Mouse (Mus musculus): ENCODE results near the gene Eipr1. TPM values are rescaled to one million over a fixed set of nuclear protein-coding genes. Genes with fewer than 3 reads are reported as not detected.

Gene Eipr1
- polyA plus RNA-seq, 1 experiment from 2014 or later = 21.6 TPM

DNA sequence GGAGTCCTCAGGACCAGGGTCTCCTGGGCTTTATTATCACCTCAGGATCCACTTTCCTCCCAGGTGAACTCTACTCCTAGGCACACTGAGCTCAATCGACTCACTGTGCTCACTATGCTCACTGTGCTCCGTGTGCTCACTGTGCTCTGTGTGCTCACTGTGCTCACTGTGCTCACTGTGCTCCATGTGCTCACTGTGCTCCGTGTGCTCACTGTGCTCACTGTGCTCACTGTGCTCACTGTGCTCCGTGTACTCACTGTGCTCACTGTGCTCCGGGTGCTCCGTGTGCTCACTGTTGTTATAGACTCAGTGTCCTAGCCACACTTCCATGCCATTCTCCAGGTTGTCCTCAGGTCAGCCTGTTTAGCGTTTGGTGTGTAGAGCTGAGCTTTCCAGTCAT lies 18.4 kb downstream of the Eipr1 start:
- Histone ChIP-seq H3K9me3 (ENCODE audit: low read length) (no peaks in the 10 kb centered on the region), H3K27me3 (replicated peaks; ENCODE audit: insufficient read depth, low read length) (no peaks in the 10 kb centered on the region), H3K36me3 (ENCODE audit: insufficient read depth, low read length) (no peaks in the 10 kb centered on the region), H3K4me3 (ENCODE audit: low read depth, low read length) (no peak overlapping the region), H3K4me2 (replicated peaks; ENCODE audit: low read depth, low read length) (no peak overlapping the region), H3K4me1 (ENCODE audit: insufficient read depth, low read depth, low read length) (no peaks in the 10 kb centered on the region), H3K9ac (replicated peaks; ENCODE audit: low read depth) (no peak overlapping the region), H3K27ac (ENCODE audit: low read length) (no peak overlapping the region)
- TF ChIP-seq EP300 (IDR thresholded peaks at IDR 0.05) (no peak), CTCF (IDR thresholded peaks at IDR 0.05) (no peak)
- DNase-seq (ENCODE audit: low spot score) = no peak
- no peak for ATAC-seq
- 92% methylated on average over 7 of the region's 7 CpGs for WGBS

DNA sequence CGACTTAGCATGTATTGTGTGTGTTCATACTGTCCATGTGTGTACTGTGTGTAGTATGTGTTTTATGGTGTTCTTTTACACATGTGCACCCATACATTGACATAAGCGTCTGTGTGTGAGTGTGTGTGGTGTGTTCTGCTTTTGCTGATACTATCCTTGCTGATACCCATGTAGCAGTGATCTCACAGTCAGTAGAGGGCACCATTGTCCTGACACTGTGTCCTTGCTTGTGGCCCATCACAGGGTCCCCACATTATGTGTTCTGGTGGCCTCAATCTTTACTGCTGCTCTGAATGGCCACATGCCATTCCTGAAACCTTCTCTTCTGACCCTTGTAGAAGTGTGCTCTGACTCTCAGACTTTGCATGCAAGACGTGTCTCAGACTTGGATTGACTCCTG lies 22.2 kb downstream of the Eipr1 start:
- 78% methylated on average over 3 of the region's 3 CpGs for WGBS
- Histone ChIP-seq H3K27me3 (replicated peaks; ENCODE audit: insufficient read depth, low read length) (no peaks in the 10 kb centered on the region), H3K9me3 (ENCODE audit: low read length) (no peaks in the 10 kb centered on the region), H3K36me3 (ENCODE audit: insufficient read depth, low read length) (no peaks in the 10 kb centered on the region), H3K9ac (replicated peaks; ENCODE audit: low read depth) (no peak overlapping the region), H3K4me2 (replicated peaks; ENCODE audit: low read depth, low read length) (no peak overlapping the region), H3K27ac (ENCODE audit: low read length) (no peak overlapping the region), H3K4me1 (ENCODE audit: insufficient read depth, low read depth, low read length) (no peaks in the 10 kb centered on the region), H3K4me3 (ENCODE audit: low read depth, low read length) (no peak overlapping the region)
- ATAC-seq (no peak), DNase-seq (ENCODE audit: low spot score) (no peak)
- TF ChIP-seq CTCF (IDR thresholded peaks at IDR 0.05) (peak; percentile 52), EP300 (IDR thresholded peaks at IDR 0.05) (no peak)

DNA sequence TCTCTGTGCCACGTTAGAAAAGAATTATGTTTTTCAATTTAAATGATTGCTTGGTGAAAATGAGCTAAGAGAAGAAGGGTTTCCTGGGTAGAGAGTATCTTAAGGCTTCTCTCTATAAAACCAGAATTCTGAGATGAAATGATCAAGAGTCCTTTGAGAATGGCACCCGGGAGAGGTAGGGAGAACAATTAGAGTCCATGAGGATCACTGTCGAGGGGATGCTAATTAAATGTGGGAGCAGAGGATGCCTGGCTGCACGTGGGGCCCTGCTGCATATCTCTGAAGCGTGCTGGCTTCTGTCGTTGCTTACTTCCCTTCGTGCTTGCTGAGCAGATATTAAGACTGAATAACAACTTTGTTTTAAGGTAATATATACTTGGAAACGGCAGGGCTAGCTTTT lies 23.5 kb downstream of the Eipr1 start:
- Histone ChIP-seq H3K4me1 (ENCODE audit: insufficient read depth, low read depth, low read length) (no peaks in the 10 kb centered on the region), H3K27me3 (replicated peaks; ENCODE audit: insufficient read depth, low read length) (no peaks in the 10 kb centered on the region), H3K27ac (ENCODE audit: low read length) (no peak overlapping the region), H3K9ac (replicated peaks; ENCODE audit: low read depth) (no peak overlapping the region), H3K4me3 (ENCODE audit: low read depth, low read length) (no peak overlapping the region), H3K4me2 (replicated peaks; ENCODE audit: low read depth, low read length) (no peak overlapping the region), H3K36me3 (ENCODE audit: insufficient read depth, low read length) (no peaks in the 10 kb centered on the region), H3K9me3 (ENCODE audit: low read length) (no peaks in the 10 kb centered on the region)
- TF ChIP-seq EP300 (IDR thresholded peaks at IDR 0.05) (no peak), CTCF (IDR thresholded peaks at IDR 0.05) (no peak)
- 68% methylated on average over 8 of the region's 8 CpGs for WGBS
- ATAC-seq (no peak), DNase-seq (ENCODE audit: low spot score) (no peak)

DNA sequence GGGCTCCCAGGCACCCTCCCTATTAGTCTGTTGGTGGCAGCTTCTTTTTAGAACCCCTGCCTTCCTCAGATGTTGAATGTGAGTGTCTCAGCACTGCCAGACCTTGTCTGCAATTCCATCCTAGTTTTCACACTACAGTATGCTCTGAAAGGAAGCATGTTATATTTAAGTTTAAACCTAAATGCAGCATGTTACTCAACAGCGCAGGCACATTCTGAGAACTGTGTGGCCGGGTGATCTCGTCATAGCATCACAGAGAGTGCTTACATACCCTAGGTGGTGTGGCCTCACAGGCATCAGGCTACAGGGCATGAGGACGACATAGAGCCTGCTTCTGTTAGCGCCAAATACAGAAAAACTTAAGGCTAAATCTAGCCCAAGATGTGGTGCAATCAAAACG lies 24.0 kb downstream of the Eipr1 start:
- Histone ChIP-seq H3K4me3 (ENCODE audit: low read depth, low read length) (no peak overlapping the region), H3K4me1 (ENCODE audit: insufficient read depth, low read depth, low read length) (no peaks in the 10 kb centered on the region), H3K27ac (ENCODE audit: low read length) (no peak overlapping the region), H3K9me3 (ENCODE audit: low read length) (no peaks in the 10 kb centered on the region), H3K27me3 (replicated peaks; ENCODE audit: insufficient read depth, low read length) (no peaks in the 10 kb centered on the region), H3K4me2 (replicated peaks; ENCODE audit: low read depth, low read length) (no peak overlapping the region), H3K36me3 (ENCODE audit: insufficient read depth, low read length) (no peaks in the 10 kb centered on the region), H3K9ac (replicated peaks; ENCODE audit: low read depth) (no peak overlapping the region)
- TF ChIP-seq CTCF (IDR thresholded peaks at IDR 0.05) (no peak), EP300 (IDR thresholded peaks at IDR 0.05) (no peak)
- 81% methylated on average over 6 of the region's 6 CpGs for WGBS
- DNase-seq (ENCODE audit: low spot score) = no peak
- ATAC-seq = no peak

DNA sequence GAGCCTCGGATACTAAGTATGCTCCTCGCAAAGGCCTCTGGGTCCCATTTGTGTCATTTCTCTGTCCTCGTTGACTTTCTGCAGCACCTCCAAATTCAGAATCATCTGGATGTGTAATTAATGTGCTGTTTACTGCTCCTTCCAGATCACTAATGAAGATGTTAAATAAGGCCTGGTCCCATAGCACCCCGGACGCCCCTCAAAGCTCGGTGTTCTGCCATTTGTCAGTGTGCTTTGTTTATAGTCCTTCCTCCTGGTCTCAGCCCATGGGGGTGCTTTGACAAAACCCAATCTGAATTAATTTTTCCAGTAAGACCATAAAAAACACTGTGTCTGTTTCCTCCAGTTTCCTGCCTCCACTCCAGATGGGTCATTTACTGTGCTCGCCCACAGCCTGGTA lies 28.6 kb downstream of the Eipr1 start:
- Histone ChIP-seq H3K36me3 (ENCODE audit: insufficient read depth, low read length) (no peaks in the 10 kb centered on the region), H3K9me3 (ENCODE audit: low read length) (no peaks in the 10 kb centered on the region), H3K4me2 (replicated peaks; ENCODE audit: low read depth, low read length) (no peak overlapping the region), H3K27ac (ENCODE audit: low read length) (no peak overlapping the region), H3K9ac (replicated peaks; ENCODE audit: low read depth) (no peak overlapping the region), H3K4me3 (ENCODE audit: low read depth, low read length) (no peak overlapping the region), H3K27me3 (replicated peaks; ENCODE audit: insufficient read depth, low read length) (no peaks in the 10 kb centered on the region), H3K4me1 (ENCODE audit: insufficient read depth, low read depth, low read length) (no peaks in the 10 kb centered on the region)
- ATAC-seq (no peak), DNase-seq (ENCODE audit: low spot score) (no peak)
- TF ChIP-seq CTCF (IDR thresholded peaks at IDR 0.05) (no peak), EP300 (IDR thresholded peaks at IDR 0.05) (no peak)
- WGBS = 87% methylated on average over 7 of the region's 7 CpGs

DNA sequence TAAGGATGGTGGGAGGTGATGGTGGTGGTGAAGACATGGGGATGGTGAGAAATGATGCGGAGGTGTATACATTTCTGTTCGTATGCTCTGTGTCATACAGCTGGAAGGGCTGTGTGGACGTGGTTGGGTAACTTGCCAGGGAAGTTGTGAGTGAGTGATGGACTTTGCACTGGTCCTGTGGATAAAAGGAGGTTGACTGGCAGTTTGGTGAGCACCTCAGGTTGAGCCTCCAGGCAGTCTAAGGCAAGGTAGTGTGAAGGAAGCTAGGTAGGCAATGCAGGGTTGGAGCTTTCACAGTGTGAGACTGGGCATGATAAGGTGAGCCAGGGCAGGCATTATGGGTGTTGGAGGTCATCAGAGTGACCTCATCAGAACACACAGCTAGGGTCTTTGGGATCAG lies 31.0 kb downstream of the Eipr1 start:
- no peaks in the 10 kb centered on the region for H3K36me3 ChIP-seq (ENCODE audit: insufficient read depth, low read length)
- no peak for DNase-seq (ENCODE audit: low spot score)
- H3K4me1 ChIP-seq (ENCODE audit: insufficient read depth, low read depth, low read length) = no peaks in the 10 kb centered on the region
- H3K27ac ChIP-seq (ENCODE audit: low read length) = no peak overlapping the region
- no peaks in the 10 kb centered on the region for H3K9me3 ChIP-seq (ENCODE audit: low read length)
- no peak for ATAC-seq
- H3K4me3 ChIP-seq (ENCODE audit: low read depth, low read length) = no peak overlapping the region
- no peak for TF ChIP-seq EP300 (IDR thresholded peaks at IDR 0.05)
- no peak for TF ChIP-seq CTCF (IDR thresholded peaks at IDR 0.05)
- no peak overlapping the region for H3K9ac ChIP-seq (replicated peaks; ENCODE audit: low read depth)
- no peaks in the 10 kb centered on the region for H3K27me3 ChIP-seq (replicated peaks; ENCODE audit: insufficient read depth, low read length)
- no peak overlapping the region for H3K4me2 ChIP-seq (replicated peaks; ENCODE audit: low read depth, low read length)
- WGBS = 85% methylated on average over 3 of the region's 3 CpGs

DNA sequence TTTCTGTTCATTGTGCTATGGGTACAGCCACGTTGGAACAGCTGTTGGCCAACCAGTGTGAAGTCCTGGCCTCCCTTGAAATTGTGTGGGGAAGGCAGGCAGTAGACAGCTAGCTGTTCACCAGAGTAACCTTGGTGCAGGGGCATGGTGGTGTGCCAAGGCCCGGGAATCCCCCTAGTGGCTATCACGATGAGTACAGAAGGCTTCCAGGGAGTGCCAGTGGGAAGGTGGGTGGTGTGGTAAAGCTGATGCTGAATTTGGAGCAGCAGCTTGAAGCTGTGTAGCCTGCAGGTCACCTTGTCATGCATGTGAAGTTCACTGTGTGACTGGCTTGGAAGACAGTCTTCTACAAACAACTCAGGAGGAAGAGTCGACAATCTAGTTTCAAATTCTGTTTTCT lies 32.8 kb downstream of the Eipr1 start:
- no peak overlapping the region for H3K4me3 ChIP-seq (ENCODE audit: low read depth, low read length)
- H3K4me1 ChIP-seq (ENCODE audit: insufficient read depth, low read depth, low read length) = no peaks in the 10 kb centered on the region
- H3K9ac ChIP-seq (replicated peaks; ENCODE audit: low read depth) = no peak overlapping the region
- ATAC-seq (no peak), DNase-seq (ENCODE audit: low spot score) (no peak)
- H3K27me3 ChIP-seq (replicated peaks; ENCODE audit: insufficient read depth, low read length) = no peaks in the 10 kb centered on the region
- H3K9me3 ChIP-seq (ENCODE audit: low read length) = no peaks in the 10 kb centered on the region
- no peak for TF ChIP-seq EP300 (IDR thresholded peaks at IDR 0.05)
- peak; percentile 38 for TF ChIP-seq CTCF (IDR thresholded peaks at IDR 0.05)
- H3K36me3 ChIP-seq (ENCODE audit: insufficient read depth, low read length) = no peaks in the 10 kb centered on the region
- 29% methylated on average over 4 of the region's 4 CpGs for WGBS
- no peak overlapping the region for H3K4me2 ChIP-seq (replicated peaks; ENCODE audit: low read depth, low read length)
- no peak overlapping the region for H3K27ac ChIP-seq (ENCODE audit: low read length)

Data from lung, postnatal 0 days (tissue).